Mouse (Mus musculus): Measurements from ENCODE around the gene Ncapd3. TPM values are rescaled to one million over a fixed set of nuclear protein-coding genes. Genes with fewer than 3 reads are reported as not detected.

The Ncapd3 gene
- polyA plus RNA-seq, 1 experiment from 2014 or later, result 27.8 TPM

- Histone ChIP-seq H3K9me3 (replicated peaks) (no peaks in the 10 kb centered on the region), H3K27ac (no peak overlapping the region), H3K27me3 (no peaks in the 10 kb centered on the region), H3K4me3 (no peak overlapping the region), H3K4me2 (replicated peaks) (no peak overlapping the region), H3K4me1 (no peaks in the 10 kb centered on the region; the same call in 1 of the 2 replicates), H3K9ac (no peak overlapping the region), H3K36me3 (peaks cover 20% of the 10 kb centered on the region)
- ATAC-seq (ENCODE audit: low FRiP score), result no peak
- 90% methylated on average over 8 of the region's 8 CpGs for WGBS
Measured at GRCm38 (mm10) chr9:27136651-27137050, 106.7 kb downstream of the Ncapd3 start.

- H3K27ac ChIP-seq, result no peak overlapping the region
- no peak for ATAC-seq (ENCODE audit: low FRiP score)
- no peaks in the 10 kb centered on the region; the same call in 1 of the 2 replicates for H3K4me1 ChIP-seq
- peaks cover 28% of the 10 kb centered on the region for H3K36me3 ChIP-seq
- no peak overlapping the region for H3K4me3 ChIP-seq
- no peak overlapping the region for H3K9ac ChIP-seq
- WGBS, result 91% methylated on average over 10 of the region's 10 CpGs
- no peak overlapping the region for H3K4me2 ChIP-seq (replicated peaks)
- no peaks in the 10 kb centered on the region for H3K9me3 ChIP-seq (replicated peaks)
- H3K27me3 ChIP-seq, result no peaks in the 10 kb centered on the region
Measured at GRCm38 (mm10) chr9:27140432-27141065, 110.6 kb downstream of the Ncapd3 start.

GRCm38 (mm10) chr9:27144271-27144840, 114.4 kb downstream of the Ncapd3 start:
- peaks cover 29% of the 10 kb centered on the region for H3K36me3 ChIP-seq
- no peaks in the 10 kb centered on the region for H3K27me3 ChIP-seq
- H3K9me3 ChIP-seq (replicated peaks), result no peaks in the 10 kb centered on the region
- ATAC-seq (ENCODE audit: low FRiP score), result no peak
- no peak overlapping the region for H3K9ac ChIP-seq
- no peak overlapping the region for H3K4me2 ChIP-seq (replicated peaks)
- WGBS, result 86% methylated on average over 4 of the region's 4 CpGs
- H3K4me3 ChIP-seq, result no peak overlapping the region
- H3K27ac ChIP-seq, result no peak overlapping the region
- peaks cover 17% of the 10 kb centered on the region for H3K4me1 ChIP-seq

Other genes starting within 250 kb of the Ncapd3 start
- 2.8 and 3.3 TPM in 2 replicates for gene Glb1l2, start 223.7 kb upstream of the Ncapd3 start, polyA plus RNA-seq (2016; fragmentation: Nextera tagmentation; extraction: Ambion mirVana)
- not detected in 2 replicates for gene Glb1l3, start 169.3 kb upstream of the Ncapd3 start, polyA plus RNA-seq (2016; fragmentation: Nextera tagmentation; extraction: Ambion mirVana)
- gene Gm1110, start 107.1 kb upstream of the Ncapd3 start, polyA plus RNA-seq (2016; fragmentation: Nextera tagmentation; extraction: Ambion mirVana), result 0.23 and 0.30 TPM in 2 replicates
- gene Acad8, start 30.6 kb upstream of the Ncapd3 start, polyA plus RNA-seq (2016; fragmentation: Nextera tagmentation; extraction: Ambion mirVana), result 36.2 and 36.6 TPM in 2 replicates
- 134 and 141 TPM in 2 replicates for gene Thyn1, start 30.5 kb upstream of the Ncapd3 start, polyA plus RNA-seq (2016; fragmentation: Nextera tagmentation; extraction: Ambion mirVana)
- gene Vps26b, start 110 bp upstream of the Ncapd3 start, polyA plus RNA-seq (2016; fragmentation: Nextera tagmentation; extraction: Ambion mirVana), result 68.6 and 68.8 TPM in 2 replicates
- 131 and 133 TPM in 2 replicates for gene Jam3, start 125.2 kb downstream of the Ncapd3 start, polyA plus RNA-seq (2016; fragmentation: Nextera tagmentation; extraction: Ambion mirVana)

All from hindbrain, embryonic 12.5 days (tissue).